Mouse (Mus musculus): ENCODE measurements around the gene Emx1.
A peak's percentile ranks its signal among the peaks of the same experiment; 100 is the strongest.
"Not testable (repeated sequence)": the region's sequence is repeated elsewhere in the genome, so short reads cannot be mapped to it uniquely, and the experiment has no call there.

The Emx1 gene

DNA sequence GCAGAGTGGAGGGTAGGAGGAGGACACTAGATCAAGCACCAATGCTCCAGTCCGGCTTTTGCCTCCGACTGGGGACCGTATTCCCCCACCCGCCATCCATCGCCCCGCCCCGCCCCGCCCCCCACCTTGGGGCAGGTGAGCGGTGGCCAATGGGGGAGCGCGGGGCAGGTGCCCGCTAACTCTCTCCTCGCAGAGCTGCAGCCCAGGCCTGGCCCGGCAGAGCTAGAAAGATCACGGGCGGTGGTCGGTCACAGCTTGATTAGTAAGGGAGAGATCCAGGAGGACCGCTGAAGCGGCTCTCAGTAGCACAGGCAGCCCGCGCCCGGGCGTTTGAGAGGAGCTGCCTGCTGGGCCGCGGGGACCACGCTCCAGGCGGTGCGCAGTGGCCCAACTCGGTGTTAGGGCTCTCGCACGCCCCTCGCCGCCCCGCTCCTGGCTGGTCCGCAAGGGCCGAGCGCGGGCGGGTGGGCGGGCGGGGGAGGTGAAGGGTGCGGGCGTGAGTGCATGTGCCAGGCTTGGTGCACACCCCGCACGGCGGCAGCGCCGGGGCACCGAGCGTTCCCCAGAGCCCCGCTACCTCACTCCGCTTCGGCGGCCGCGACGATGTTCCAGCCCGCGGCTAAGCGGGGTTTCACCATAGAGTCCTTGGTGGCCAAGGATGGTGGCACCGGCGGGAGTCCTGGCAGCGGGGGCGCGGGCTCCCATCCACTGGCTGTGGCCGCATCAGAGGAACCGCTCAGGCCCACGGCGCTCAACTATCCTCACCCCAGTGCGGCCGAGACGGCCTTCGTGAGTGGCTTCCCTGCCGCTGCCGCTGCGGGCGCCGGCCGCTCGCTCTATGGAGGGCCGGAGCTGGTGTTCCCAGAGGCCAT is at the start of gene Emx1:
Emx1 (plus strand) TSS at position 99 of the 872 bp plus-strand sequence.
- no peak for DNase-seq (ENCODE audit: low spot score in 2 of 2)

DNA sequence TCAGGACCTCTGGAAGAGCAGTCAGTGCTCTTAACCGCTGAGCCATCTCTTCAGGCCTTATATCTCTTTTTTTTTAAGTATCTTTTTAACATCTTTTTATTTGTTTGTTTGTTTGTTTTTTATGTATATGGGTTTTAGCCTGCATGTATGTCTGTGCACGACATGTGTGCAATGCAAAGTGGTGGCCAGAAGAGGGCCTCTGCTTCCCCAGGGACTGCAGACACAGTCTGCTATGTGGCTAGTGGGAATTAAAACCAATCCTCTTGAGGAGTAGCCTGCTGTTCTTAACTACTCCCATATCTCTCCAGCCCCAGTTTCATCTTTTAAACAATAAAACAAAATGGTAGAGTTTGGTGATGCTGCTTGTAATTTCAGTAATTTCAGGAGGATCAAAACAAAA is 47.7 kb upstream of the Emx1 start:
- DNase-seq (ENCODE audit: low spot score in 2 of 2), result no peak

DNA sequence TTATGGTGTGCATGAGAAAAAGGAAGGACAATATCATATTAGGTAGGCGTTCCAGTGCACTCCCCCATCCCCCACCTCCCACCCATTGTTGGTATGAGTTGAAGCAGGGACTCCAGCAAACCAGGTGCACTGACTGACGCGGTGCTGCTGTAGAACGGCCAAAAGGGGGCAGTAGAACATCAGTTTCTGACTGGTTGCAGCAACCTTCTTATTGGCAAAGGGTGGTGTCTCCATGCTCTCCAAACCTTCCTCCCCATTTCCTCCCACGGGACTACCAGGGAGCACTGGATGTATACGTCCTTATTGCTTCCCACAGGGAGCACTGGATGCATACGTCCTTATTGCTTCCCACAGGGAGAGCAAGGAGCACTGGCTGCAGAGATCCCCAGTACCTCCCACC is 46.2 kb upstream of the Emx1 start:
- DNase-seq (ENCODE audit: low spot score in 2 of 2), result peak in 1 of 2 experiments; percentile 34

DNA sequence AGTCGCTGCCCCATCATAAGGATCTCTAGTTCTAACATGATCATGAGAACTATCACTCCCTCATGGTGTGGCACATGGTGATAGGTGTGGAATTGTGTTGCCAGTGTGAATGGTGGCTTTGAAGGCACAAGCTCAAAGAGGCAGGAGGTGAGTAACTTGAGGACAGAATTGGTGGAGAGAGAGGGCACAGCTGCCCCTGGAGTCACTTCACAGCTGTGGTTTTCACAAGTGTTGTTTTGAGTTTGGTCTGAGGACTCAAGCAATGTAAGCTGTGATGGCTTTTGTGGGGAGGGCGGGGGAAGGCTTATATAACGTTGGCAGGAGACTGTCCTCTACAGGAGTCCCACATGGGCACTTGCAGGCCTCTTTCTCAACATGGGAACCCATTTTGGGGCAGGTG is 42.8 kb upstream of the Emx1 start:
- no peak for DNase-seq (ENCODE audit: low spot score in 2 of 2)

DNA sequence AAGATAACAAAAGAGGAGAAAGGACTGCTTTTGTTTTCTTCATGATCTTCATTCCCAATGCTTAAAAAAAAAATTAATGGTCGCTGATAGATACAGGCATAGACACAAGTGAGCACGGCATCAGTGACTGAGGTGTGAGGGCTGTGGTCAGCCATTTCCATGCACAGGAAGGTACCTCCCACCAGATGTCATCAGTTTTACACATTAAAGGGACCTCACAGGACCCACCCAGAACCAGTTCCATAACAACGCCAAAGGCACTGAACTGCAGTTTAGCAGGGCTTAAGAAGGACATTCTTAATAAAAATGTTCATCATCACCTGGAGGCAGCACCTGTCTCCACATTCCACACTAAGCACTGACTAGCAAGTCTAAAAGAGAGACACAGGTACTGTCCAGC is 39.6 kb upstream of the Emx1 start:
- no peak for DNase-seq (ENCODE audit: low spot score in 2 of 2)

DNA sequence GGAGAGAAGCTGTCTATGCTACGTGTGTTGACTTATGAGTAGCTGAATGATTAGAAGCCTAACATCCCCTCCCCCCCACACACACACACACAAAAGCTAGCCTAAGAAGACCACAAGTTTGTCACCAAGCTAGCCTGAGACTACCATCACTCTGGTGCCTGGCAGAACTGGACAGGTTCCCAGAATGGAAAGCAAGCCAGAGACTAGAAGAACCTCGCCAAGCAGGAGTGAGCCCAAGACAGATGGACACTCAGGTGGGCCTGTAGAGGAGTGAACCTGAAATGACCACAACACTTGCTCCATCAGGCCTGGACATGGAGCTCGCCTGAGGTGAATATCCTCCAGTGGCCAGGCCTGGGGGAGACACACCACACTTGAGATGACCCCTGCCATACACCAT is 36.9 kb upstream of the Emx1 start:
- DNase-seq (ENCODE audit: low spot score in 2 of 2), result no peak

DNA sequence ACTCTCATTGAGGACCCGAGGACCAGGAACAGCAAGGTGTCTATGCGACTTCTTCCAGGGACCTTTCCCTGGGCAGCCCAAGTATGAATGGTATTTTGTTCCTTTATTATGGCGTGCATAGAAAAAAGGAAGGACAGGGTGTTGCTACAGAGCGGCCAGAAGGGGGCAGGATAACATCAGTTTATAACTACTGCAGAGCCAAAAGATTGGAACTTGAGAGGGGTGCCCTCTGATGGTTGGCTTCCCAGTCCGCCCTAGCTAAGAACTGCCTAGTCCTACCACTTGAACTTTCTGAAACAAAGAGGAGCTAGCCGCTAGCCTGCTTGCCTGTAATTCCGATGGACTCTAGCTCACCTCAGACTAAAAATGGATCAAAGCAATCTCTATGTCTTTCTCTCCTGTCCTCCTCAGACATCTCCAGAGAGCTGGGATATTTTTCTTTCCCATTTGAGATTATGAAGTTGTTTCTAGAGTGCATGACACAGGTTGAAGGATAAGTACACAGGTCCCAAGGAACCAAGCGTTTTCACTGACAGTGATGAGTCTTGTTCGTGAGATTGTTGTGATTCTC is 33.2 kb upstream of the Emx1 start:
- DNase-seq (ENCODE audit: low spot score in 2 of 2), result peak; percentile 46 to 60

DNA sequence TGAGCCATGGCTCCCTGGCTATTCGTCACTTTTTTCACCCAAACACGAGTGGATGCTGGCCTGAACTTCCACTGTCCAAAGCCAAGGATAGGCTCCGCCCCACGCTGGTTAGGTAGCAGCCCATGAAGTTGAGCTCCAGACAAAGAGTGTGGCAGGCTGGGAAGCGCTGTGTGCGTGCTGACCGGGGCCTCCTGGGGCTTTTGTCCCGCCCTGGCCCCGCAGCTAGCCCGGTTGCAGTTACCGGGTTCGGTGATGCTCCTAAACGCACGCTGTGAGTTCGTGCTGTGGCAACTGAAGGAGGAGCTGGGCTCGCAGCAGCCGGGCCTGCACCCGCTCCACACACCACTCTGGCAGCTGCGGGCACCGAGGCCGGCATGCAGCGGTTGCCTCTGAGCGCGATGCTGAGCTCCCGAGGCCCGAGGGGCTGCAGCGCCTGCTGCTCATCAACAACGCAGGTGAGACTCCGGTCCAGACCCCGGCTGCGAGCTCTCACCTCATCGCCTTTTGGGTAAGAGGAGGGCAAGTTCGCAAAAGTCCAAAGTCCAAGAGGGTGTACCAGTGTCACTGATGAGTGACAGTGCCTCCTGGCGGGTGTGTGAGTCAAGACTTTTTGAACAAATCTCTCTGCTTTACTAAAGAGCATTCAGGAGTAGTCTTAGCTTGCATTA is 32.2 kb upstream of the Emx1 start:
- DNase-seq (ENCODE audit: low spot score in 2 of 2), result peak; percentile 24 to 35

DNA sequence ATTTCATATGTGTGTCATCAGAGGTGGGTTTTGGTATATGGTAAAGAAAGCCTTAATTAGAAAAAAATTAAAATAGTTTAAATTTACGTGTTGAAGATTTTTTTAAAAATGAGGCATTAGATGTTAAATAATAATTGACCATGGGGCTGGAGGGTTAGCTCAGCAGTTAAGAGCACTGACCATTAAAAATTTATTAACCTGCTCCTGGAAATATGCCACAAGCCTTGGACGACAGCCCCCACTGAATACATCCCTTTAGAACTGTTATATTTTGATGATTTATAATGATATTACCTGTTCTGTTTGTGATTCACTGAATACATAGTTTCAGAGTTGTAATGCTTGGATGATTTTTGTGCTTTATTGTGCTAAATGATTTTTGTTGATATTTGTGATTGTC is 30.7 kb upstream of the Emx1 start:
- DNase-seq (ENCODE audit: low spot score in 2 of 2), result not testable (repeated sequence)

DNA sequence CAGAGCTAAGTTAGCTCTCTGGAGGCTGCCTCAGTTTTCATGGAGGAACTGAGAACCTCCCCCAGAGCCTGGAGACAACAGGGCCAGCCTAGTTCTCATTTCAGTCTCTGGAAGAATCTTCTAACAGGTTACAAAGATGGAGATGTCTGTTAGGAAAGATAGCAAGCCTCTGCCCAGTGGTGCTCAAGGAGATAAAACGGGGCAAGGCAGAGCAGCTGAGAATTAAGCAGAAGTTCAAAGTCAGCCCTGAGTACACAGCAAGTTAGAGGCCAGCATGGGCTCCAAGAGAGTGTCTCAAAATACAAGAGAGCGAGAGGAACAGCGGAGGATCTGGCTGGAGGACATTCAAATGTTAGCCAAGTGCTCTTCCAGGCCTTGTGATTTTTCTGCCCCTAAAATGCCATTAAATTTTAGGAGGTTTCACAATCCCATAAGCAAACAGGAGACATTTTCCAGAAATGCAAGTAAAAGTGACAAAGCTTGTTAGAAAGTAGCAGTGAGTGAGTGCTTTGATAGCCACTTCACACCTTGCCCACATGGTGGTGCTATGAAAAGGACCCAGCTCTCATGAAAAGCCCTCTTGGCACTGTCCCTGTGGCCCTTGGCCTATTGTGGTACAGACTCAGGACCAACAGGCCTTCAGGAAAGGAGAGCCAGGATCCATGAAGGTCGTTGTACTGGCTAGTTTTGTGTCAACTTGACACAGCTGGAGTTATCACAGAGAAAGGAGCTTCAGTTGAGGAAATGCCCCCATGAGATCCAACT is 29.0 kb upstream of the Emx1 start:
- not testable (repeated sequence) for DNase-seq (ENCODE audit: low spot score in 2 of 2)

DNA sequence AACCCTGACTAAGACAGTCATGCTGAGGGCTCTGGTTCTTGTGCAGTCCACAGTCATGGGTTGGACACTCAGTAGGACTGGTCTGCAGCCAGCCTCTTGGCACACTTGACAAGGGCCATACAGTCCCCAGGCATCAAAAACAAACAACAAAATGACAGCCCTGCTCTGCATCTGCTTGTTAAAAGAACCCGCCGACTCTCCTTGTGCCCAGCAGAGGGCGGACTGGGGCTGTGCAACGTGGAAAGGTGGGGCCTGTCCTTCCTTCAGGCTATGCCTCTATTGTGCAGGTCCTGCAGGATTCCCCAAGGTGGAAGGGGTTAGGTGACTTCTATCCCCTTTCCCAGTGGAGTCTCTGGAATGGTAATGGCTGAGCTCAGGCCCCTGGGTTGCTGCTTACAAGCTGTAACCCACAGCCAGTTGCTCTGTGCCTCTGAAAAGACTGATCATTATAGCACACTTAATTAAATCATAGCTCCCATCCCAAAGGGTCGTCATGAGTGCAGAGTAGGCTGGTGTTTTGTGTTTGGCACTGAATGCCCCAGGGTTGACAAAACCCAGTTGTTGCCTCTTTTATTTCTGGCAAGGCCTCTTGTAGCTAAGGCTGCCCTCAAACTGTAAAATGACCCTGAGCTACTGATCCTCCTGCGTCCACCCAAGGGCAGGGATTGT is 28.0 kb upstream of the Emx1 start:
- DNase-seq (ENCODE audit: low spot score in 2 of 2), result peak; percentile 28 to 33

DNA sequence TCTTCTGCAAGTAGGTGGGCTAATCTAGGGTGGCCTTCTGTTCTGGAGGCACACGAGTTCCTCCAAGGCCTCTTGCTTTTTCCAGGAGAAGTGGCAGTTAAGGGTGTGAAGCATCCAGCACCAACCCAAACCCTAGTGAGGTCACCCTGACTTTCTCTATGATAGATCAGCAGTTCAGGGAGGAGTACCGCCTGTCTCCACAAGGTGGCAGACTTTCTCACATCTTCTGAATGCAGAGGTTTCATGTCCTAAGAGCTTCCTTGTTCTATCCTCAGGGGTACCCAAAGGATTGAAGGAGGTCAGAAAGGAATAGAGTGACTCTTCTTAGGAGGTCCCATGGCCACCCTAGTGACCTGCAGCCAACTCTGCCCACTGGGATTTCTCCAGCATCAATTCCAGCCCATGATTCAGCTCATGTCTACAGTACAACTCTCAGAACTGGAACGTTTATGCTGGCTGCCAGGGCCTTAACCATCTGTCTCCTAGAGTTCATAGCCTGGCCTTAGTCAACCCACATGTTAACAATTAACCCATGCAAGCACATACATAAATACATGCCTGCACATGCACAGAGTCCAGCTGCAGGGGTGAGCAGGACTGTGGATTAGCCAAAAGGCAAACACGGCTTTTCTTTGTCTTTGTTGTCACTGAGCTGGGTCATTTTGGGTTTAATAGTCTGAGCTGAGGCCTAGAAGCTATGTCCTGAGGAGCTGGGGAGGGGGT is 26.9 kb upstream of the Emx1 start:
- DNase-seq (ENCODE audit: low spot score in 2 of 2), result peak; percentile 48 to 63

DNA sequence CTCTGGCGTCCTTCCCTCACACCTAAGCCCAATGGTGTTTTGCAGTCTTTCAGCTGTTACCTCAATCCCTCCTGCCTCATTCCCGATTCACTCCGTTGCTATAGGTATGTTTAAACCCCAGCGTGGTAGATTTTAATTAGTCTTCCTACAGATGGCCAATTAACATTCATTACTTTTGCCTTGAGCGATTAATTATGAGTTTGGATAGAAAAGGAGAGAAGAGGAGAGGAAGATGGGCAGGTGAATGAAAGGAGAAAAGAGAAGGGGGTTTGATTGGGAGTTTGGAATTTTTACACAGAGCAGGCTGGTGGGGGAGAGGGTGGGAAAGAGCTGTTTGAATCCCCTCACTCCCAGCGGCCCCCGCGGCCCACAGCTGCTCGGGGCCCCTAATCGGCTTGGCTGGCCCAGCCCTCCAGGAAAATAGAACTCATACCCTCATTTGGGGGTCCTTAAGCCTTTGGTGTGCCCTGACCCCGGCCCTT is 21.8 kb upstream of the Emx1 start:
- DNase-seq (ENCODE audit: low spot score in 2 of 2), result no peak

DNA sequence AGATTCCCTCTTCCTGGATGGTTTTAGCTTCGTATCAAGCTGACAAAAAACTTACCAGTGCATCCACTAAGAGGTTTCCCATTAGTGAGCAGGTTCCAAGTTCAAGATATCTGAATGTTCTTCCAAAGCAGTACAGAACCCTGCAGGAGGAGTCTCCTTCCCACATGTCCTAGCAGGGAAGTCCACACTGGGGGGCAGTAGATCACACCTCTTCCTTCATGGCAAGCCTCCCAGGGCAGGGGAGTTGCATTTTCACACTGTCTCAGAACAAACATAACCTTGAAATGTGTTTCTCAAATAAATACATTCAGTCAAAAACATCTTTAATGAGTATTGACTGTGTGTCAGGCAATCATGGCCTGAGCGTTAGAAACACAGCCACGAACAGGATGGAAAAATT is 7.7 kb upstream of the Emx1 start:
- no peak for DNase-seq (ENCODE audit: low spot score in 2 of 2)

DNA sequence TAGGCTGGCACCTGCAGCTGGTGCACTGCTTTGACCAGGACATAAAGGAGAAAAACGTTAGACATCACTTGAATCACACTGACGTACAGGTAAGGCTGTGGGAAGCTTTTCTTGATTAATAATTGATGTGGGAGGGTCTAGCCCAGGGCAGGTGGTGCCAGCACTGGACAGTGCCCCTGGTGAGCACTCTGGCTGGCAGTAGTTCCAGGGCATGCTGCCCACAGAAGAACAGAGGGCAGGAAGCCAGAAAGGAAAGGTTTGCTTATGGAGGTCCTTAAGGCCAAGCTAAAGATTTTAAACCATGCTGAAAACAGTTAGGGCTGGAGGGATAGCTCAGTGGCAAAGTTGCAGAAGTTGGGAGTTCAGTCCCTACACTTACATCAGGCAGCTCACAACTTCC is 7.2 kb upstream of the Emx1 start:
- no peak for DNase-seq (ENCODE audit: low spot score in 2 of 2)

DNA sequence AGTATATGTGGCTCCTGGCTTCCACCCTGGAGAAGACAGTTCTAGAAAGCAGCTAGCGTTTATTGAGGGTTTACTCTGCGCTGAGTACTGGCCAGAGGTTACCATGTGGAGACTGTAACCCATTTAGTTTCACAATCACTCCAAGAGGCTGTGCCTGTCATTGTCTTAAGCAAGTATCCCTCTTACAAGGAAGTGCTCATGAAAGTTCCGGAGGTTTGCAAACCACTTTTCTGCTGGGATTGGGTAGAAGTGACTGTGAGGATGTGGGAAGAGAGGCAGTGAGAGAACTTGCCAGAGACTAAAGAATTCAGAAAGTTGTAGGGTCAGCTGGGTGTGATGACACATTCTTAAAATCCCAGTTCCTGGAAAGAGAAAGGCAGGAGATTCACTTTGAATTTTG is 3.3 kb upstream of the Emx1 start:
- no peak for DNase-seq (ENCODE audit: low spot score in 2 of 2)

DNA sequence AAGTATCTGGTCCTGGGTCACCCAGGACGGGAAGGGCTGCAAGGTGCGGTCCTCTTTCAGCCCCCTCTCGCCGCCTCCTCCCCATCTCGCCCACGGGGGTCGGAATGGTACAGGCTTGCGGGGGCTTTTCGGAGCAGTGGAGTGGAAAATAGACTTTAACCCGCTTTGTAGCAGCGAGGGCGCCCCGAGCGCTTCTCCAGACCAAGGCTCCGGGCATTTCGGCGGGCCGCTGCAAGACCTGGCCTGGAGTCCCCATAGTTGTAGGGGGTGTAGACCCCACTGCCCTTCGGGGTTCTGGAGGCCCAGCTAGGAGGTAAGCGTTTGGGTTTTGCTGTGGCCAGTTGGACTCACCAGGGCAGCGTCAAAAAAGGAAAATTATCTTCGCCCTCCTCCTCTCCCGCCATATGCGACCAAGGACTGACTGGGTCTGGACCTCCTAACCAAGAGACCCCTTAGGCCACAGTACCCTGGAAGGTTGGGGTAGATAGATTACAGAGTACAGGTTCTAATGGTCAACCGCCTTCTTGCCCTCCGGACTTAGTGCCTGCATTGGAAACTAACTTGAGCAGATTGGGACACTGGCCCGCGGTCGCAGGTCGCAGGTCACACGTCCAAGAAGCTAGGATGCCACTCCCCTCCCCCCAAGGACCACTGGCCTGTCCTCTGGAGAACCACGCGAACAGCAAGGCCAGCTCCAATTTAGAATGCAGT is 1.1 kb upstream of the Emx1 start:
- DNase-seq (ENCODE audit: low spot score in 2 of 2), result no peak

DNA sequence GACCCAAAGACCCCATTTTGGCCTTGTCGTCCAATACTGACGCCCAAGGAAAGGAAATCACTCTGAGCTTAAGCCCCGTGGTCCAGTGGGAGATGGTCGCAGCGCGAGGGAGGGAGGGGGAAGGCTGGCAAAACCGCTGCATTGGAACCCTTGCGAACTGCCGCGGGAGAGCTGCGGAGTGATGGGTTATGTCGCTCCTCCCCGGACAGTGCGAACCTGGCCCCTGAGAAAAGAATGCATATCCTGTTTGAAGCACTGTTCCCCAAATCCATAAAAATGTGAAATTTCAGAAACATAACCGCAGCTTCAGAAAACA is 536 bp upstream of the Emx1 start:
- no peak for DNase-seq (ENCODE audit: low spot score in 2 of 2)

DNA sequence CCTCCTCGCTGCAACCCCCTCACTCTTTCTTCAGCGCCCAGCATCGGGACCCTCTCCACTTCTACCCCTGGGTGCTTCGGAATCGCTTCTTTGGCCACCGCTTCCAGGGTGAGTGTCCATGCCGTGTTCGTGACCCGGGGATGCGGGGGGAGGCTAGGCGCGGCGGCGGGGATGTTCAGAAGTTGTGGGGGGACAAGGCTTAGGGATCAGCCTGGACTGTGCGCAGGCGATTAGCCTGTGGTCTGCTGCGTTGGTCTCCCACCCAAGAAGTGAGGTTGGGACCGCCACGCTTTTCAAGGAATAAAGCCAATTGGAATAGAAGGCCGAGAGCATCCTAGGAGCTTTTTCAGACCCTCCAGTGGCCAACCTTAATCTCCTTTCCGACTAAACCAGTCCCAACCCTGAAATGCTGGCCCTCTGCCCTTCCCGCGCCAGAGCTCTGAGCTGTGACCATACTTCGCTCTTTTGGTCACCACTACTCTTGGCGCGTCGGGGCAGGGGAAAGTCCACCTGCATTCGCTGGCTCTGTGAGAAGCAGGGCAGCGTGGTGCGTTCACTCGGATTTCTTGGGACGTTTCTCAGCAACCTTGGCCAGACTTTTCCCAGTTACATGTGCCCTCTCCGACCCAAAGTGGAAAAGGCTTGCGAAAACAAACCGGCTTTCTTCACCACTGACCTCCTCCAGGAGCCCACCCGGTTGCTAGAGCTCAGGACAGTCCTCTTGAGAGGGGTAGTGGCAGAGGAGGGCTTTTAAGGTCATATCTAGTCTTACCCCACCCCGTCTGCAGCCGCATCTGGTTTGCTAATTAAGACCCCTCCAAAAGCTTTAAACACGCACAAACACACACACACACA is 1.2 kb downstream of the Emx1 start:
- DNase-seq (ENCODE audit: low spot score in 2 of 2), result no peak
